In genomic region chr6:89403257-89404225, GRCm38 (mm10) we compare ENCODE assay signal across 14 mouse cellular contexts. TPM values are rescaled to one million over a fixed set of nuclear protein-coding genes. Genes with fewer than 3 reads are reported as not detected.
DNase-seq lines count a peak whose midpoint lies in the region; ATAC-seq and TF ChIP-seq lines count a peak whose summit lies in the region.
"Had no signal": no experiment of that assay in that cellular context is flagged by ENCODE, and none has a peak within 500 bp of the region (broad histone marks: within the 10 kb centered on the region; RNA-seq: fewer than 3 reads in every experiment).

No protein-coding gene starts in this region.

- H3K9me3 ChIP-seq in intestine, embryonic 16.5 days (ENCODE audit: control insufficient read depth, low read length): no peaks in the 10 kb centered on the region
- no peaks in the 10 kb centered on the region for H3K9me3 ChIP-seq in intestine, postnatal 0 days (ENCODE audit: control insufficient read depth)
- H3K9me3 ChIP-seq: hindbrain, embryonic 15.5 days; liver, embryonic 15.5 days had no signal

- no peak overlapping the region for H3K9ac ChIP-seq in intestine, embryonic 16.5 days (ENCODE audit: low read depth, low read length)
- H3K9ac ChIP-seq in intestine, postnatal 0 days (ENCODE audit: low read depth, low read length): no peak overlapping the region
- H3K9ac ChIP-seq: hindbrain, embryonic 15.5 days; liver, embryonic 15.5 days had no signal

- WGBS in intestine, embryonic 16.5 days: 64% methylated on average over 2 of the region's 2 CpGs
- WGBS in intestine, postnatal 0 days: 64% methylated on average over 2 of the region's 2 CpGs

- peak; percentile 8 to 39 for DNase-seq in adrenal gland, postnatal 36 days
- DNase-seq in adrenal gland, postnatal 25 days: no peak
- DNase-seq in NIH3T3 (ENCODE audit: low read depth): peak; percentile 74
- peak; percentile 38 for DNase-seq in kidney, postnatal 14 days
- no peak for DNase-seq in urinary bladder, postnatal 14 days (ENCODE audit: low spot score)
- DNase-seq: cerebellum, adult 11 months; gastrocnemius, postnatal 25 days; thymus, postnatal 4 days had no signal

- H3K4me3 ChIP-seq in intestine, embryonic 16.5 days (ENCODE audit: low read length): no peak overlapping the region
- no peak overlapping the region for H3K4me3 ChIP-seq in intestine, postnatal 0 days (ENCODE audit: low read depth, low read length)
- H3K4me3 ChIP-seq: hindbrain, embryonic 15.5 days; liver, embryonic 15.5 days; myocyte had no signal

- ATAC-seq in intestine, embryonic 16.5 days: 0 out of 2 replicates have a peak, but pooled peaks have one; percentile 13
- ATAC-seq in intestine, postnatal 0 days: no peak
- ATAC-seq in megakaryocyte-erythroid progenitor cell, adult 5-6 weeks (replicated peaks; ENCODE audit: low FRiP score, low TSS enrichment, poor library complexity, severe bottlenecking): no peak

- no peak overlapping the region for H3K27ac ChIP-seq in intestine, embryonic 16.5 days (ENCODE audit: low read length)
- H3K27ac ChIP-seq in intestine, postnatal 0 days (ENCODE audit: low read depth, low read length): no peak overlapping the region
- H3K27ac ChIP-seq: hindbrain, embryonic 15.5 days; liver, embryonic 15.5 days had no signal

- no peak for TF ChIP-seq CTCF in intestine, postnatal 0 days (IDR thresholded peaks at IDR 0.05; ENCODE audit: low read depth)

- H3K36me3 ChIP-seq in intestine, embryonic 16.5 days (ENCODE audit: control insufficient read depth, insufficient read depth, low read length): no peaks in the 10 kb centered on the region
- no peaks in the 10 kb centered on the region for H3K36me3 ChIP-seq in intestine, postnatal 0 days (ENCODE audit: control insufficient read depth, insufficient read depth)
- H3K36me3 ChIP-seq: hindbrain, embryonic 15.5 days; liver, embryonic 15.5 days had no signal

- H3K4me2 ChIP-seq in intestine, embryonic 16.5 days (ENCODE audit: low read depth, low read length): no peak overlapping the region
- H3K4me2 ChIP-seq in intestine, postnatal 0 days (replicated peaks; ENCODE audit: low read depth): no peak overlapping the region
- H3K4me2 ChIP-seq: hindbrain, embryonic 15.5 days; liver, embryonic 15.5 days had no signal

- no peaks in the 10 kb centered on the region for H3K27me3 ChIP-seq in intestine, embryonic 16.5 days (replicated peaks; ENCODE audit: control insufficient read depth, insufficient read depth, low read length)
- no peaks in the 10 kb centered on the region for H3K27me3 ChIP-seq in intestine, postnatal 0 days (replicated peaks; ENCODE audit: control insufficient read depth, insufficient read depth, low read length)
- H3K27me3 ChIP-seq: hindbrain, embryonic 15.5 days; liver, embryonic 15.5 days had no signal

- no peaks in the 10 kb centered on the region for H3K4me1 ChIP-seq in intestine, embryonic 16.5 days (ENCODE audit: control insufficient read depth, insufficient read depth, low read length)
- no peaks in the 10 kb centered on the region for H3K4me1 ChIP-seq in intestine, postnatal 0 days (replicated peaks; ENCODE audit: control insufficient read depth, insufficient read depth, low read length)
- H3K4me1 ChIP-seq: liver, embryonic 15.5 days had no signal

RNA-seq across cellular contexts. Expression of gene Plxna1, which starts 41.1 kb away (rescaled TPM):
- 10 to 100 TPM; 55.0 to 98.6 TPM for total RNA-seq in adrenal gland, postnatal 36 days (2021)
- 137 and 164 TPM in 2 replicates for total RNA-seq in adrenal gland, postnatal 25 days (2021)
- 5.4 and 6.5 TPM in 2 replicates for polyA plus RNA-seq in intestine, embryonic 16.5 days (2015; fragmentation: Nextera tagmentation; extraction: Ambion mirVana)
- 8.7 and 9.2 TPM in 2 replicates for polyA plus RNA-seq in intestine, postnatal 0 days (2015; fragmentation: Nextera tagmentation; extraction: Ambion mirVana)
- total RNA-seq in megakaryocyte-erythroid progenitor cell, adult 5-6 weeks (2014; fragmentation: Nextera tagmentation): 6.2 and 9.0 TPM in 2 replicates
- total RNA-seq in megakaryocyte-erythroid progenitor cell, adult 5-6 weeks (2017): 1.4 and 4.8 TPM in 2 replicates

Comparison
In these comparisons a context has a peak if more than half of its experiments do, and no peak if none do; other contexts are left out.
1. DNase-seq: peak in adrenal gland, postnatal 36 days (2 of 2), NIH3T3 (single experiment) and kidney, postnatal 14 days (single experiment); none in adrenal gland, postnatal 25 days (single experiment) and urinary bladder, postnatal 14 days (single experiment).
2. RNA of gene Plxna1, which starts 41.1 kb away (total RNA-seq): 137 to 164 TPM in adrenal gland, postnatal 25 days and 55.0 to 98.6 TPM in adrenal gland, postnatal 36 days; 1.4 to 9.0 TPM in megakaryocyte-erythroid progenitor cell, adult 5-6 weeks; every median in the first group is over 4 times any median in the second.